Mouse (Mus musculus) adrenal gland, adult 8-10 months (tissue): ENCODE data around the gene Ddx23. TPM values are rescaled to one million over a fixed set of nuclear protein-coding genes. Genes with fewer than 3 reads are reported as not detected.
A peak's percentile ranks its signal among the peaks of the same experiment; 100 is the strongest.

Source experiments
- DNase-seq: peaks from one replicate; pipeline ENCODE4 v3.0.0; 2022
- total RNA-seq, 4 experiments: library from RNA; stranded (reverse); gene quantifications; 2 replicates each; pipeline ENCODE4 v1.2.4; 2022

Gene Ddx23
- total RNA-seq, 4 experiments from 2014 or later = 68.9 to 100 (median 85.6) TPM

DNA sequence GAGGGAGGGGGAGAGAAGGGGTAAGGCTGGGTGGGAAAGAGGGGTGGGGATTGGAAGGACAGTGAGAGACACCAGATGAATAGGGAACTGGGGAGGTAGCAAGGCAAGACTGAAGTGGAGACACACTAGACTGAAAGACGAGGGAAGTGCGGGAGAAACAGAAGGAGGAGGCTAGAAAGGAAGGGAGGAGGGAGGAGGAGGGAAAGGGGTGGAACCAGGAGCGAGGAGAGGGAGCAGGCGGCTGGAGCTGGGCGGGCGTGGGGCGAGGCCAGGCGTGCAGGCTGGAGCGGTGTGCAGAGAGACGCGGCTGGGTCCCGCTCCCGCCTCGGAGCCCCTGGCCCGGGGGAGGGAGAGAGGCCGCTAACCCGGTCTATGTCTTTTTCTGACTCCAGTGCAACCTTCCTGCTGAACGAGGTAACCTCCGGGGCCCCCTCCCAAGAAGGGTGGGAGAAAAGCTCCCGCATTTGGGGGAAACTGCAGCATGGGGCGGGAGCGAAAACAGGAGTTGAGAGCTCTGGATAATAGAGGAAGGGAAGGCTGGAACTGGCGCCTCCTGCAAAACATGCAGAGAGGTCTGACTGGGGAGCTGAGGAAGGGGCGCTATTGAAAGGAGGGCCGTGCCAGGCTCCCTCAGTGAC lies 30.5 kb downstream of the Ddx23 start:
- DNase-seq = peak; percentile 57

DNA sequence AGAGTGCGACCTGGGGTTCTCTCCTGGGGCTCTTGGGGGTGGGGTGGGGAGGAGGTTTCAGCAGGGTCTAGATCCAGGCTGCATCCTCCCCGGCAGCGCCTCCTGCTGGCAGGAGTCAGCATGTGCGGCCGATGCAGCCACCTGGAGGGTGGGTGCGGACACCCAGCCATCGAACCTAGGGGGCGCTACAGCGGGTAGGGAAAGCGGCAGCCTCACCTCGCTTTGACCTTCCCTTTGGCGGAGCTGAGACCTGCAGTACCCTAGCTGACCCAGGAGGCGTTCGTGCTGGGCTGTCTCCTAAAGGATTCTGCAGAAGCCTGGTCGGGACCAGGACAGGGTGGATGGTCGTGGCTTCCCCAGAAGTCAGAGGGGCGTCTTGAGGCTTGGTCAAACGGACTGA lies 31.2 kb downstream of the Ddx23 start:
- DNase-seq = no peak

DNA sequence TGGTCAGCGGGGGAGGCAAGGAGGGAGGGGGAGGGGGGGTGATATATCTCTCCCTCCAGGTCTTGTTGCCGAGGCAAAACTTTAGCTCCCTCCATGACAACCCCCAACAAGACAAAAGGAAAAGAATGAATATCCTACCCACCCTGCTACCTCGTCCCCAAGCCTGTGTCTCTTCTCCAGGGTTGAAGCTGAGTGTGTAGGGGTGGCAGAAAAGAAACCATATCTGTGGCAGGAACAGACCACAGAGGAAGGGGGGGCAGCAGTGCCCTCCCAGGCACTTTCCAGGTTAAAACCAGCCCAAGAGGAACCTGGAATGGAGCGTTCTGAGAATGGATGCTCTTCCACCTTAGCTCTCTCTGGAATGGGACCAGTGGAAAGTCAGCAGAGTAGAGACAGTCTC lies 32.2 kb downstream of the Ddx23 start, which contains the start of gene Cacnb3:
Cacnb3 (plus strand) TSS at position 301 of the 400 bp plus-strand sequence.
- no peak for DNase-seq

DNA sequence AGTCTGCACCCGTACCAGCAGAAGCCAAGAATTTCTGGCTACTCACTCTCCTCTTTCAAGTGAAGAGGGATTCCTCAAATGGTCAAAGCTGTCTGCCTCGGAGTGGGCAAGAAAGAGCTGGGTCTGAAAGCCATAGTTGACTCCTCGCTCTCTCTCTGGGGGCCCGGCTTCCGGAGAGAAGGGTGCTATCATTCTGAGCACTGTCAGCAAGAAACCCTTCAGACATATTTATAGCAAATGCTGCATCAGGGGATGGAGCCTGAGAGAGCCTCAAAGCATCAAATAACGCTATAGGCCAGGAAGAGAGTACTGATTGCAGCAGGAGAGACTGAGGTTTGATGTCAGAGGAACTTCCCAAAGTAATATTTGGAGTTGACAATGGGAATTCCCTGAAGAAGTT lies 33.2 kb downstream of the Ddx23 start:
- no peak for DNase-seq

DNA sequence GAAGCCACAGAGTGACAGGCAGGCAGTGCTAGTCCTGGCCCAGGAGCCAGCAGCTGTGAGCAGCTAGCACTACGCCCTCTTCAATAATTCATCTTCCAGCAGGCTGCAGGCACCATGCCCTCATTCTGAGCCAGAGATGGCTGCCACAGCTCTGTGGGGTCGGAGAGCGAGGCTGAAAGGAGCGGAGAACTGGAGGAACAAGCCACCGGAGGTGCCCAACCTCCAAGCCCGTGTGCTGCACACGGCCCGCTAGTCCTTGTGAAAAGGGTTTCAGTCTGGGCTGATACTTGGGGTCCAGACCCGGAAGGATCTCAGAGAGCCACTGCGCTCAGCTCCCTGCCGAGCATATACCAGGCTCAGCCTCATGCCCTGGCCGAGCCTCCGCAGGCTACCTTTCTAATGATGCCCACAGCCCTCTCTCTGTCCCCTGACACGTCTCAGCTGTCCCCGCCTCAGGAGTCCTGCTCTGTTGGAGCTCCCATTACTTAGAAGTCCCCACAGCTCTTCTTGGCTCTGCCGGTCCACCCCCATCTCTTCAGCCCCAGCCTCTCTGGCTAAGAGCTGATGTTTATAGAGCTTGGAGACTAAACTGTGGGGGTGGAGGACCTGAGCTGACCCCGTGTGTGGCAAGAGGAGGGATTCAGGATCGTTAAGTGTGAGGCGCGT lies 34.0 kb downstream of the Ddx23 start:
- DNase-seq = no peak

DNA sequence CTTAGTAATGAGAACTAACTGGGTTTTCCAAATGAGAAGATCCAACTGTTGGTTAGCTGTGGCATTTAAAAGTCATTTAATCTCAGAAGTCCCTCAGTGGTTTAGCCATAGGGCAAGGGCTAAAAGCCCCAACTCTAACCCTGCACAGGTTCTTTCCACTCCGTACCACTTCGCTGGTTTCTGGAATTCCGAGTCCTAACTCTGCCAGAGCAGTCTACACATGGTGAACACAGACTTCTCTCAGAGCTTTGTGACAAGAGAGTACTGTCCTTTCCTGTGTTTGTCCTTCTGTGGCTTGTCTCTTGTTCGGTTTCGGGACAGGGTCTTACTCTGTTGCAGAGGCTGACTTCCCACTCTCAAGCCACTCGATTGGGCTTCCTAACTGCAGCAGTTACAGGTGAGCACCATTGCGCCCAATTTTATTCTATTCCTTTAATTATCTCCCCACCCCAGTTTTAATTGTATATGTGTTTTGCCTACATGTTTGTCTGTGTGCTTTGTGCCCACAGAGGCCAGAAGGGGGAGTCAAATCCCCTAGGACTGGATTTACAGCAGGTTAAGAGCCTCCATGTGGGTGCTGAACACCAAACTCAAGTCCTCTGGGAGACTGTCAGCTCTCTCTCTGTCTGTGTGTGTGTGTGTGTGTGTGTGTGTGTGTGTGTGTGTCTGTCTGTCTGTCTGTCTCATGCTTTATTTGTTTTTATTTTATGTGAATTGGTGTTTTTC lies 36.0 kb downstream of the Ddx23 start:
- DNase-seq = no peak

DNA sequence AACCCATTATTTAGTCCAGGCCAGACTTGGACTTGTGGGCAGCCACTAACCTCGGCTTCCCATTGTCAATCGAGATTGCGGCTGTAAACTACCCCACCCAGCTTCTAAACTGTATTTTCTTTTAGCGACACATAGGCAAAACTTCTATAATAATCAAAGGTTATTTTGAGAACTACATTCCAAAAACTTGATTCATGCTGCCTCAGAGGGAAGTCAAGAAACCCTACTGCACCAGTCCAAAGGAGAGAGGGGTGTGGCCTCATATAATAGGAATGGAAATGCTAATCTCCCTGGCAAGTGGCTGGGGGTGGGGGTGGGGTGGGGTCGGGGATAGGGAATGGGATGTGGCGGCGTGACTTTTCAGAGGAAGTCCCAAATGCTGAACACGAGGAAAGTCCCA lies 36.6 kb downstream of the Ddx23 start:
- no peak for DNase-seq

DNA sequence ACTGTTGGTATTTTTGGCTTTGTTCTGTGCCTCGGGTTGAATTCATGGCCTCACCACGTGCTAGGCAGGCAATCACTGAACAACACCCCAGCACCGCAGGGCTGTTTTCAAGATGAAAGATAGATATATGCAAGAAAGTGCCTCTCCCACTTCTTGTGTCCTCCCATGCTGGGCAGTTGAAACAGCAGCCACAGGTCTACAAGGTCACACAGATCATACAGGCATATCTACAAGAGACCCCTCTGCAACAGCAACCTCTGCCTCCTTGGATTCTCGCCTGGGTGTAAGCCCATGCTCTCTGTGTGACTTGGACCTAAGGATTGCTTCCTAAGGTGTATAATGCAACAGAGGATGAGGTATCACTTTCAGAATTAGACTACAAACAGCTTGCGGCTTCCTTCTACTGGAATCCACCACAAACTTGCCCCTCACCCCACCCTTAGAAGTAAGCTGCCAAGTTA lies 39.3 kb downstream of the Ddx23 start:
- no peak for DNase-seq

DNA sequence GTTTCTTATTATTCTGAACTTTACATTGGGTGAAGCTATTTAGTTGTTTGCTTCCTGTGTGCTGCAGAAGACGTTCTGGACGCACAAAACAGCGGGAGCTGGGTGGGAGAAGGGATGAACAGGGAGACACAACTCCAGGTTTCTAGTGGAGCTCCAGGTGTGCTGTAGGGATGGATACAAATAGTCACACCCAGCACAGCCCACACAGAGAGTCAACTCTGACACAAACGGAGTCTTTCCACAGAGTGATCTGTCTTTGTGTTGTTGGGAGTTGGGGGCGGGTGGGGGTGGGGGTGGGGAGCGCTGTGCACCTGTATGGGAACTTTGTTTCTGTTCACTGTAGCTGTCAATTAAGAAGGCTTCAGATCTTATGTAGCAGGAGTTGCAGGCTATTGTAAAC lies 40.0 kb downstream of the Ddx23 start:
- DNase-seq = no peak

DNA sequence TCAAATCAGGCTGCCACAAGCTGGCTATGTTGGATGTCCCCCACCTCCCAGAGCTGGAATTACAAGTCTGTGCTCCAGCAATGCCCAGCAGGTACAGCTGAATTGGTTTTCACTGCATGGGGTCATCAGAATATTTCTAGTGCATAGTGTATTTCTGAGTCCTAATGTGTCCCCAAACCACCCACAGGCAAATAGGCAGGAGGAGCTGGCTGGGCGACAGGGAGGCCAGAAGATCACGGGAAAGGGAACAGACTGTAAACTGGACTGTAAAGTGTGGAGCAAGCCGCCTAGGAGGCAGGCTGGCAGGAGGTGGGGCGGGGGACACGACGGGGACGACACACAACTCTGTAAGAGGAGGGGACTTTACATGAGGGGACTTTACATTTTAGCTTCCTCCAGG lies 40.5 kb downstream of the Ddx23 start:
- no peak for DNase-seq

DNA sequence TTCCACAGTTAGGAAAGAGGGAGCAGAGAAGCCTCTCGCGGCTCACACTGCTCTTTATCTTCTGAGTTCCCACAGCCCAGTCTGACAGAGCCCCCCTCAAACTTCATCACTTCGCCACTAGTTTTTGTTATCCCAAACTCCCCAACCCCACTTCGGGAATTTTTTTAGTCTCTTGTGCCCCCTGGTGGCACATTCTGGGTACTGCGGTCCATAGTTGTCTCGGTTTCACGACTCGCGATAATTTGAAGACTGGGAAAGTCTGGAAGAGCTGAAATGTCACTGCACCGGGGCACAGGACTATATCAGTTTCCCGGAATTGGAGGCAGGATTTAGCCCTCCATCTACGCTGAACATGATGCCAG lies 45.5 kb downstream of the Ddx23 start:
- no peak for DNase-seq

DNA sequence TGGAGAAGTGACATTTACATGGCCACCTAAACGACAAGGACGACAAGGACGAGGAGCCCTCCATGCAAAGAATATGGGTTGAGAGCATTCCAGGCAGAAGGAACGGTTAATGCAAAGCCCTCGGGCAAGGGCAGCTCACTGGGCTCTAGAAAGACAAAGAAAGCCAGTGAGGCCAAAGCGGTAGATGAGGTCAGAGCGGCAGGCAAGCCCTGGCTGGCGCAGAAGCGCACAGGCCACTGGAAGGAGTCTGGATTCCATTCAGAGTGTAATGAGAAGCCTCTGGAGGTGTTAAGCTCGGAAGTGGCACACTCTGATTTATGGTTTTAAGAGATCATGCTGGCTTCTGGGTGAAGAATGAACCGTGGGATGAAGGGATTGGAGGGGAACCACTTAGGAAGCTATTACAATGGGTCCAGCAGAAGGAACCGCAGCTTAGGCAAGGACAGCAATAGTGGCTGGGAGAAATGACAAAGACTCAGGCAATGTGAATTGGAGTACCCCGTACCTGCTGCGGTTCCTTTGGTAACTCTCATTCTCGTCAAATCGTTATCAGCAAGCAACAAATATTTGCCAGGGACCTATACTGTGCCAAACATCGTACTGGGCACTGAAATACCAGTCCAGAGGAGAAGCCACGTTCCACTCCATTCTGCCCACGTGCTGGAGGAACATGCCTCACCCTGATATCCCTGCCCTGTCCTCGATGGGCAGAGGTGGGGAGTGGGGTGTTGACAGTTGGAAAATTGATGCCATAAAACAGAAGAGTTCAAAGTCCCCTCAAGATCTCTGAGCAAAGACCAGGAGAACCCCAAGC lies 46.1 kb downstream of the Ddx23 start:
- no peak for DNase-seq

DNA sequence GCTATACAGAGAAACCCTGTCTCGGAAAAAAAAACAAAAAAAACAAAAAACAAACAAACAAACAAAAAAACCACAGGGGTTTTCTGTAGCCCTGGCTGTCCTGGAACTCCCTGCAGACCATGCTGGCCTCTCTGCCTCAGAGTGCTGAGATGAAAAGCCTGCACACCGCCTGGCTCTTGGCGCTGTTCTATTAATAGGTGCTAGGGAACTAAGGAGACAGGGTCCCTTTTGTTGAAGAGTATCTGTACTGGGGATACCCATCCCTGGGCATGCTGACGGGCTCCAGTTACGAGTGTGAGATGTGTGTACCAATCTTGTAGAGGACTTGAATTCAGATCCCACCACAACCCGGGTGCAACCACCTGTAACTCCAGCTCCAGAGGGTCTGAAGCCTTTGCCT lies 46.9 kb downstream of the Ddx23 start:
- no peak for DNase-seq

DNA sequence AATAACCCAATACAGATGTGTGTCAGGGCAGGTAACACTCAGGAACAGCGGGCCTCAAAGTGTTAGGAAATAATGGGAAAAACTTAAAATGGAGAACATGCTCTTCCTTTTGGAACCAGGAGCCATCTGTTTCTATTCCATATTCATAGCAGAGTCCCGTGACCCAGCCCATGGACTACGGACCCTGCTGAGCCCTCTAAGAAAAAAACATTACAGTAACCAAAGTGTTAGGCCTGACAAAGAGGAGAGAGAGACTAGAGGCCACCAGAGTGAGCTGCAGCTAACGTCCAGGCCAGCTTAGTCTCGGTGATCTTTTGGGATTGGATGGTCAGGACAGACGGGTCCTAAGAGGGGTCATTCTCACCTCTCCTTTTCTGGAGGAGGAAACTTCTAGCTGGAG lies 47.7 kb downstream of the Ddx23 start:
- no peak for DNase-seq

DNA sequence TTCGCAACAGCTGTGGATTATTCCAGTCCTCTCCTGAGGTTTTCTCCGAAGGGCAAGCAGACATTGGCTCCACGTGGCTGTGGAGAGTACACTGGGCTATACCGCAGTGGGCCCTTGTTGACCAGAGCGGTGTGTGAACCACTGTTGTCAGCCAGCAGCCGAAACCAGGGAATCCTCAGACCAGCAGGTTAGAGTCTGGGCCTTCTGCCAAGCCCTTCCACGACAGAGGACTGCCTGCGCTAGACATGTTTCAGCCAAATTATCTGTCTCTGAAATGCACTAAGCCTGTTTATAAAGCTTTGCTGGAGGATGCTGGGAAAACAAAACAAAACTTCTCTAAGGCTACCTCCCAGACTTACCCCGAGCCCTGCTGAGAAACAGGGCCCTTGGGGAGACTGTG lies 48.1 kb downstream of the Ddx23 start:
- DNase-seq = no peak

DNA sequence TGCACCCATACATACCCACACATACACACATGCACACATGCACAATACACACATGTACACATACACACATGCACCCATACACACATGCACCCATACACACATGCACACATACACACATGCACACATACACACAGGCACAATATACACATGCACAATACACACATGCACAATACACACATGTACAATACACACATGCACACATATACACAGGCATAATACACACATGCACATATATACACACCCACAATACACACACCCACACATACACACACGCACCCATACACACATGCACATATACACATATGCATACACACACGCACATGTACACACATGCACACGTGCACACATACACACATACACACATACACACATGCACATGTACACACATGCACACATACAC lies 50.5 kb downstream of the Ddx23 start:
- no peak for DNase-seq

DNA sequence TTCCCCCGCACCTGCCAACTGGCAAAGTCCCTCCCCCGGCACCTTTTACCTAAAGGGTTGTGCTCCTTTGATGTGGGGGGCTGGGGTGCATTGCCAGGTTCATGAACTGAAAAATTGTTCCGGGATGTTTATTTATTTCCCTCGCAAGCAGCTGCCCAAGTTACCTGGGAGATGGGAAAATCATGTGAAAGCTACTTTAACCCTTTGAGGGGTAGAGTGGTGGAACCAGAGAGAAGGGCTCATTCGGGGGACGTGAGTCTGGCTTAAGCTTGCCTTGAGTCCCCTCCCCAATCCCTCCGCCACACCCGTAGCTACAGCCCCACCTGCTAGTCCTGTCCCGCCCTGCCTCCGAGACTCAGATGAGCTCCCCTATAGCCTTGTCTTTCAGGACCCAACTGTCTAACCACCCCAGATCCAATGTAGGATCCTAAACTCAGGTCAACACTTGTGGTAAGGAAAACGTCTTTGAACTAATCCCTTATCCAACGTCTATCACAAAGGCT lies 52.5 kb downstream of the Ddx23 start:
- DNase-seq = no peak

DNA sequence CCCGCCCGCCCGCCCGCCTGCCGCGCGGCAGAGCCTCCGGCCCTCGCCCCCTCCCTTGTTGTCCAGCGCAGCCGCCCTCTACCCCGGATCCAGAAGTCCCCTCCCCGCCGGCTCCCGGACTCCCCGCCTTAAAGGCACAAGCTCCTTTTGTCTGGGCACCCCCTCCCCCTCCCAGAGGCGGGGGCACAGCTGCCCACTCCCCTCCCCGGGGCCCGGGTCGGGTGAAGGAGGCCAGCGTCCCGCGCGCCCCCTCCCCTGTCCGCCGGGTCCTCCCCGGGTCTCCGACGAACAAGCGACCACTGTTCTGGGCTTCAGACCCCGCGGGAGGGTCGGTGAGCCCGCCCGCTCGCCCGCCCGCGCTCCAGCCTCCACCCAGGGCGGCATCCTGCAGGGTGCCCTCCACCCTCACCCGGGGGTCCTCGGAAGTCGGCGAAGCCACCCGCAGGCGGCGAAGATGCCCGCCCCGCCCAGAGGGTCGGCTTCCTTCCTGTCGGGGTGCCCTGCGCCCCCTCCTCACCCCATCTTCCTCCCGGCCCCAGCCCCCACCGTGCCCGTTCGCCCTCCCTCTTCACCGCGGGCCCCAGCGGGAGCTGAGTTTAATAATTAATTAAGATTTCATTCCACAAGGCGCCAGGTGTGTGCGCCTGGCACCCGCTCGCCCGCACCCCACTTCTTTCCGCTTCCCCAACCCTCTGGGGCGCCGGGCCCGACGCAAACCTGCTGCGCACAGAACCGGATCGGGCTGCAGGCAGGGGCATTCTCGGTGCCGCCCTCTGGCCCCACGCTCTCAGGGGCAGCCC lies 53.2 kb downstream of the Ddx23 start, which contains the start of gene Adcy6:
Adcy6 (minus strand) TSS at position 746 of the 800 bp plus-strand sequence.
- DNase-seq = peak; percentile 61

DNA sequence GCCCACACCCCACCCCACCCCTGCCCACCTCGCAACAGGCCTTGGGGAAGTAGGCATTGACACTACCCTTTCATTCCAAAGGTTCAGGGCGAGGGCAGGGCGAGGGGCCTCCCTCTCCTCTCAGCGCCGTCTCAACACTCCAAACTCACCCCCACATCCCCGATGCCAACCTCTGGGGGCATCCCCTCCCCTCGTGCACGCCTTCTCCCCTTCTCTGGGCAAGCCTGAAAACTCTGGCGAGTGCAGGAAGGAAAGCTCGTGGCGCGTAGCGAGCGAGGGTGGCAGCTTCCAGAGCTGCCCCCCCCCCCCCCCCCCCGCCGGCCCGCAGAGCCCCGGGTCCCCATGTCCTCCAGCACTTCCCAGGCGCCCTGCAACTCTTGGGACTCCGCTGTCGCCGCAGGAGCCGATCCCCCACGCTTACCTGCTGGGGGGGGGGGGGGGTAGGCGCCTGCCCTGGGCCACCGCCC lies 53.9 kb downstream of the Ddx23 start:
- no peak for DNase-seq

DNA sequence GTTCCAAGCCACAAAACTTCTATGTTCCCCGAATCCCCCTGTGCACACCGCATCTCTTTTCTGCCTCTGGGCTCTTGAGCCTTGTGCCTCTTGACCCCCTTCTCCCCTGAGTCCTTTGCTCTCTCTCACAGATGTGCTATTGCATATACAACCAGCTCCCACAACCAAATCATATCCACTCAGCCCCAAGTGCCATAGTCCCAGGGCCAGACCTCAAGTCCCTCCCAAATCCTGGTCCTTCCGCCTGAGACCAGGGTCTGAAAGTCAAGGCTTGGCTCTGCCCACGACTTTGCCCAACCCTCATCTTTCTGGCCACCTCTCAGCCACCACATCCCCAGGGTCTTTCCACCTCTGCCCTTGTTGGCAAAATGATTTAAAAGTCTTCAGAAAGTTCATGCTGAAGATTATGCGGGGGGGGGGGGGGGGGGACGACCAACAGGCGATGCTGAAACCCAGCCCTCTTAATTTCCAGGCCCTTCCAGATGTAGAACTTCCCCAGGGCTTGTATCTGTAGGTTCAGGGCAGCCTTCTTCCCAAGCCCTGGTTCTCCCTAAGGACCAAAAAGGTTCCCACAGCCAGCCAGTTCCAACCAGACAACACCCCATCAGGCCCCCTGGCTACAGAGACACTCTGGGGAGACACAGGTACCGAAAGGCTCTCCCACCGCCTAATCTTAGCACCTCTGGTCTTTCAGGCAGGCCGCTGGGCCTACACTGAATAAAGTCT lies 54.5 kb downstream of the Ddx23 start:
- no peak for DNase-seq

DNA sequence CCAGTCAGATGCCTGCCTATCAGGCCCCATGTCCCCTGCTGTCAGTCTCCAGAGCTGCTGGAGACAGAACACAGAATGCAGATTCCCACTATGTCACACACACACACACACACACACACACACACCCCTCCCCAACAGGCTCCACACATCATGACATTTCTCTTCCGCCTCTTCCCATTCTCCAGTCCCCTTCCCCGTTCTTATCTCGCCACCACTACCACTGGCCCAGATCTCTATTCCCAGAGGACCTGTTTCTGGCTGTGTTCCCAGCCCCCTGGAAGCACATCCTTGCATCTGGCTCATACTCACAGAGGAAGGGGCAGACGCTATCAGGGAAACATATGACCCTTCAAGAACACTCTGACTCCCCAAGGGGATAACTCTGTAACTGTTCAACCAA lies 55.1 kb downstream of the Ddx23 start:
- peak; percentile 51 for DNase-seq
